Comparison of ENCODE assay signal across 11 mouse cellular contexts in genomic region chr17:74431481-74431880, GRCm38 (mm10). TPM values are rescaled to one million over a fixed set of nuclear protein-coding genes. Genes with fewer than 3 reads are reported as not detected.
DNase-seq lines count a peak whose midpoint lies in the region; ATAC-seq lines count a peak whose summit lies in the region.
"Had no signal": no experiment of that assay in that cellular context is flagged by ENCODE, and none has a peak within 500 bp of the region (broad histone marks: within the 10 kb centered on the region; RNA-seq: fewer than 3 reads in every experiment).

No protein-coding gene starts in this region.

- ATAC-seq in CD4-positive, CD25-positive, alpha-beta regulatory T cell, adult 4 months = no peak
- ATAC-seq in embryonic facial prominence, embryonic 14.5 days (ENCODE audit: low read depth) = no peak
- 0 out of 2 replicates have a peak, but pooled peaks have one; percentile 30 for ATAC-seq in megakaryocyte, adult 5-6 weeks (ENCODE audit: poor library complexity, severe bottlenecking)

- no peaks in the 10 kb centered on the region for H3K4me1 ChIP-seq in embryonic facial prominence, embryonic 14.5 days (ENCODE audit: control insufficient read depth, insufficient read depth, low read length)
- H3K4me1 ChIP-seq: embryonic facial prominence, embryonic 12.5 days had no signal

- H3K4me2 ChIP-seq in embryonic facial prominence, embryonic 14.5 days (ENCODE audit: low read depth, low read length) = no peak overlapping the region
- H3K4me2 ChIP-seq: embryonic facial prominence, embryonic 12.5 days had no signal

- whole genome bisulfite sequencing in embryonic facial prominence, embryonic 14.5 days = 69% methylated on average over 13 of the region's 13 CpGs

- no peak overlapping the region for H3K4me3 ChIP-seq in embryonic facial prominence, embryonic 14.5 days (ENCODE audit: low read depth, low read length)
- H3K4me3 ChIP-seq: embryonic facial prominence, embryonic 12.5 days; myocyte had no signal

- intact Hi-C loops in left cerebral cortex, postnatal 4 days (cut with DNase I) = no loop called here

- H3K27ac ChIP-seq in embryonic facial prominence, embryonic 14.5 days (replicated peaks; ENCODE audit: low read depth, low read length) = no peak overlapping the region
- H3K27ac ChIP-seq: embryonic facial prominence, embryonic 12.5 days had no signal

- H3K27me3 ChIP-seq in embryonic facial prominence, embryonic 14.5 days (replicated peaks; ENCODE audit: control insufficient read depth, insufficient read depth, low read length) = no peaks in the 10 kb centered on the region
- H3K27me3 ChIP-seq: embryonic facial prominence, embryonic 12.5 days had no signal

- no peak overlapping the region for H3K9ac ChIP-seq in embryonic facial prominence, embryonic 14.5 days (ENCODE audit: low read depth, low read length)
- H3K9ac ChIP-seq: embryonic facial prominence, embryonic 12.5 days had no signal

- peak; percentile 18 for DNase-seq in CD4-positive, CD25-positive, alpha-beta regulatory T cell, adult 2 months (ENCODE audit: low read depth, low spot score)
- peak; percentile 14 for DNase-seq in left cerebral cortex, postnatal 4 days
- no peak for DNase-seq in left cerebral cortex, adult 11 months (ENCODE audit: low spot score)
- peak; percentile 21 for DNase-seq in embryonic facial prominence, embryonic 14.5 days (ENCODE audit: low spot score)
- no peak for DNase-seq in gastrocnemius, postnatal 25 days
- DNase-seq in adrenal gland, postnatal 36 days = no peak
- DNase-seq: kidney, adult 18-20 months had no signal

- peaks cover 24% of the 10 kb centered on the region; the same call in 1 of the 2 replicates for H3K36me3 ChIP-seq in embryonic facial prominence, embryonic 14.5 days (ENCODE audit: control insufficient read depth, insufficient read depth, low read length)

- no peaks in the 10 kb centered on the region for H3K9me3 ChIP-seq in embryonic facial prominence, embryonic 14.5 days (ENCODE audit: control insufficient read depth, low read length)
- H3K9me3 ChIP-seq: embryonic facial prominence, embryonic 12.5 days had no signal

RNA-seq across cellular contexts. Expression of gene Nlrc4, which starts 27.5 kb away (rescaled TPM):
- polyA plus RNA-seq in CD4-positive, CD25-positive, alpha-beta regulatory T cell, adult 4 months (2017; shearing (Covaris generic)) = 1 to 10 TPM; 1.3 to 2.2 TPM
- total RNA-seq in left cerebral cortex, postnatal 4 days (2021) = under 1 TPM; 0.10 to 0.18 TPM
- polyA plus RNA-seq in embryonic facial prominence, embryonic 14.5 days (2014; fragmentation: Nextera tagmentation; extraction: Ambion mirVana) = 0.22 and 0.38 TPM in 2 replicates
- total RNA-seq in megakaryocyte, adult 5-6 weeks (2015) = 7.3 and 9.3 TPM in 2 replicates
- 12.1 and 12.5 TPM in 2 replicates for total RNA-seq in megakaryocyte, adult 5-6 weeks (2017)
- total RNA-seq in gastrocnemius, postnatal 25 days (2021) = under 1 TPM; 0.08 to 0.15 TPM
- under 1 TPM; 0.50 to 0.69 TPM for total RNA-seq in adrenal gland, postnatal 36 days (2021)

RNA-seq across cellular contexts. Expression of gene Slc30a6, which starts 36.1 kb away (rescaled TPM):
- 10 to 100 TPM; 24.3 to 37.3 TPM for polyA plus RNA-seq in CD4-positive, CD25-positive, alpha-beta regulatory T cell, adult 4 months (2017; shearing (Covaris generic))
- total RNA-seq in left cerebral cortex, postnatal 4 days (2021) = 10 to 100 TPM; 15.8 to 19.6 TPM
- polyA plus RNA-seq in embryonic facial prominence, embryonic 14.5 days (2014; fragmentation: Nextera tagmentation; extraction: Ambion mirVana) = 35.0 and 38.4 TPM in 2 replicates
- total RNA-seq in megakaryocyte, adult 5-6 weeks (2015) = 14.1 and 15.9 TPM in 2 replicates
- total RNA-seq in megakaryocyte, adult 5-6 weeks (2017) = 7.8 and 12.2 TPM in 2 replicates
- total RNA-seq in gastrocnemius, postnatal 25 days (2021) = 1 to 10 TPM; 5.9 to 6.1 TPM
- 10 to 100 TPM; 22.8 to 28.2 TPM for total RNA-seq in adrenal gland, postnatal 36 days (2021)

RNA-seq across cellular contexts. Expression of gene Yipf4, which starts 57.8 kb away (rescaled TPM):
- polyA plus RNA-seq in CD4-positive, CD25-positive, alpha-beta regulatory T cell, adult 4 months (2017; shearing (Covaris generic)) = 10 to 100 TPM in 1 of 2 experiments, 1 to 10 TPM in 1; 8.2 to 19.9 TPM
- total RNA-seq in left cerebral cortex, postnatal 4 days (2021) = 10 to 100 TPM; 40.2 to 40.9 TPM
- polyA plus RNA-seq in embryonic facial prominence, embryonic 14.5 days (2014; fragmentation: Nextera tagmentation; extraction: Ambion mirVana) = 66.2 and 78.1 TPM in 2 replicates
- total RNA-seq in megakaryocyte, adult 5-6 weeks (2015) = 61.3 and 82.9 TPM in 2 replicates
- 60.1 and 62.7 TPM in 2 replicates for total RNA-seq in megakaryocyte, adult 5-6 weeks (2017)
- 10 to 100 TPM; 25.8 to 30.1 TPM for total RNA-seq in gastrocnemius, postnatal 25 days (2021)
- total RNA-seq in adrenal gland, postnatal 36 days (2021) = 100 to 1,000 TPM; 130 to 132 TPM

Comparison
In these comparisons a context has a peak if more than half of its experiments do, and no peak if none do; other contexts are left out.
1. DNase-seq: peak in CD4-positive, CD25-positive, alpha-beta regulatory T cell, adult 2 months (single experiment), left cerebral cortex, postnatal 4 days (single experiment) and embryonic facial prominence, embryonic 14.5 days (single experiment); none in left cerebral cortex, adult 11 months (single experiment), gastrocnemius, postnatal 25 days (single experiment) and adrenal gland, postnatal 36 days (0 of 2).
2. RNA of gene Nlrc4, which starts 27.5 kb away (total RNA-seq): 7.3 to 12.5 TPM in megakaryocyte, adult 5-6 weeks; 0.50 to 0.69 TPM in adrenal gland, postnatal 36 days, 0.10 to 0.18 TPM in left cerebral cortex, postnatal 4 days and 0.08 to 0.15 TPM in gastrocnemius, postnatal 25 days; every median in the first group is over 4 times any median in the second.